Mouse (Mus musculus): ENCODE results near the gene Jagn1.
A peak's percentile ranks its signal among the peaks of the same experiment; 100 is the strongest.

Jagn1 gene

DNA sequence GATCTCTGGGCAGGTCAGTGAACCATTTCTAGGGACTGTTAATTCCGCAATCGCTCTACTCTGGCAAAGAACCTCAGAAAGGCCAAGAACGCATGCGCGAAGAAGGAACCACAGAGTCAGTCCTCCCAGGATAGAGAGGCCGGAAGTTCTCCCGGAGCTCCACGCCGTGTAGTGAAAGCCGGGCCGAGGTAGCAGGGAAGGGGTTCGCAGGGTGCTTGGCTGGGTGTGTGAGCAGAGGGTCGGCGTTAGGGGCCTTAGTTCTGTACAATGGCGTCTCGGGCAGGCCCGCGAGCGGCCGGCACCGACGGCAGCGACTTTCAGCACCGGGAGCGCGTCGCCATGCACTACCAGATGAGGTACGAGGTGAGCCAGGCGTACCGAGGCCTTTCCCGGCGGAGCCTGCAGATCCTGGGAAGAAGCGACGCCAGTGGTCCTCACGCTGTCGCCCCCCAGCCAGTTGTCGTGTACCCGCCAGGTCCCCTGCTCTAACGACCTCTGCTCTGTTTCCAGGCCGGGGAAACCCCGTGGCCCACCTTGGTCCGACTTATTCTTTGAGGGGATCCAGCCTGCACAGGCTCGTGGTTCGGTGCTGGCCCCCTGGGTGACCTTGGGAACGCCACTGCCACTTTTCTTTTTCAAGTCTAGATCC is at the start of gene Jagn1:
Gene Jagn1, plus strand, starts transcription at position 128 of the 649 bp plus-strand sequence.
- DNase-seq (ENCODE audit: extremely low read depth, low read depth), result peak; percentile 86

DNA sequence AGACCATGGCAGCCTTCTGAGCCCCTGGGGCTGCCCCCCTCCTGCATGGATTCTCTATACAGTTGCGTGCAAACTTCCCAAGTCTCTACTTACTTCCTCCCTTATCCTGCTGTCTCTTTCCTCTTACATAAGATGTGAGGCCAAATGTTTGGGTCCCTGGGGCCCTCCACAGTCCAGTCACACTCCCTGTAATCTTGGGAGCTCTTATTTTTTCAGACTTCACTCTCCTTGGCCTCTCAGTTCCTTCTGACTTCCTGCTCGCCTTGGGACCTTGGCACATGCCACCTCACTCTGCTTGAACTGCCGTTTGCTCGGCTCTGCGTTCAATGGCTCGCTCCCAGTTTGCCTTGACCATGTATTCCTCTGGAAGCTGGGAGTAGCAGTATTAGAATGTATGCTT is 48.4 kb upstream of the Jagn1 start:
- DNase-seq (ENCODE audit: extremely low read depth, low read depth), result no peak

DNA sequence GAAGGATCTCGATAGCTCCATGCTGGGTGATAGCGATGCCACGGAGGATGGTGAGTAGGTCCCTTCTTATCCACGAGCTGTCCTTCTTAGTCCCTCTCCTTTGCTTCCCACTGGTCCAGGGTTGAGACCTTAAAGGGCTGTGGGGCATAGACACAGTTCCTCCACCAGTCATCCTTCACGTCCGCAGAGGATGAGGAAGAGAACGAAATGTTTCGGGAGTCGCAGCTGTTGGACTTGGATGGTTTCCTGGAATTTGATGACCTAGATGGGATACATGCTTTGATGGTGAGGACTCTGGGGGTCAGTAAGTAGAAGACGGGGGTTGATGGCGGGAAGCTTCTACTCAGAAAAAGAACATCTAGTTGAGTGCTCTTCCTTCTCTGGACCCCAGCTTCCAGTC is 47.6 kb upstream of the Jagn1 start:
- DNase-seq (ENCODE audit: extremely low read depth, low read depth), result no peak

DNA sequence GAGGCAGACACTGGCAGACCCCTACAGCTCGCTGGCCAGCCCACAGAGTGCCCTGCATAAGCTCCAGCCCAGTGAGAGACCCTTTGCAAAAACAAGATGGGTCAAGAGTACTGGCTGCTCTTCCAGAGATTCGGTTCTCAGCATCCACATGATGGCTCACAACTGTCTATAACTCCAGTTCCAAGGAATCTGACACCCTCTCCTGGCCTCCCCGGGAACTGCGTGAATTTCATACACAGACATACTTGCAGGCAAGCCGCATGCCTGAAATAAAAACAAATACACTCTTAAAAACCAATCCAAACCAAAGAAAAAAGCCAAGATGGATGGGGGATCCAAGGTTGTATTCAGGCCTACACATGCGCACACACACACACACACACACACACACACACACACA is 46.9 kb upstream of the Jagn1 start:
- no peak for DNase-seq (ENCODE audit: extremely low read depth, low read depth)

DNA sequence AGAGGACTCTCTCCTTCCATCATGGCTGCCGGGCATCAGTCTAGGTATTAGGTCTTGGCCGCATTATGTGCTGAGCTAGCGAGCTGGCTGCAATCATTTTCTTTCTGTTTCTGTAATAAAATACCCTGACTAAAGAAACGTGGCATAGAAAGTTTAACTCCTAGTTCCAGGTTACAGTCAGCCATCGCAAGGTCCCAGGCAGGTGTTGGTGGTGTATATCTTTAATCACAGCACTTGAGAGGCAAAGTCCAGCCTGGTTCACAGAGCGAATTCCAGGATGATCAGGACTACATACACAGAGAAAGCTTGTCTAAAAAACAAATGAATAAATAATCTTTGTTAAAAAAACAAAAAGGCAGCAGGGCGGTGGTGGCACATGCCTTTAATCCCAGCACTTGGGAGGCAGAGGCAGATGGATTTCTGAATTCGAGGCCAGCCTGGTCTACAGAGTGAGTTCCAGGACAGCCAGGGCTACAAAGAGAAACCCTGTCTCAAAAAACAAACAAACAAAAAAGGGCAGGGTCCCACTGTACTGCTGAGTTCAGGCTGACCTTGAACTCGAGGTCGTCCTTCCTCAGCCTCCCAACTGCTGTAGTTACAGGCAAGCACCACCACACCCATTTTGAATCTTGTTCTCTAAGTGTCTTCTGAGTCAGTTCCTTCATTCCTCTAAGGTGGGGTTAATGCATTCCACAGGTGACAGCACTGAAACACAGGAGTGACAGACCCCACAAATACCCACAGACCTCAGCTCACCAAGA is 45.9 kb upstream of the Jagn1 start:
- no peak for DNase-seq (ENCODE audit: extremely low read depth, low read depth)

DNA sequence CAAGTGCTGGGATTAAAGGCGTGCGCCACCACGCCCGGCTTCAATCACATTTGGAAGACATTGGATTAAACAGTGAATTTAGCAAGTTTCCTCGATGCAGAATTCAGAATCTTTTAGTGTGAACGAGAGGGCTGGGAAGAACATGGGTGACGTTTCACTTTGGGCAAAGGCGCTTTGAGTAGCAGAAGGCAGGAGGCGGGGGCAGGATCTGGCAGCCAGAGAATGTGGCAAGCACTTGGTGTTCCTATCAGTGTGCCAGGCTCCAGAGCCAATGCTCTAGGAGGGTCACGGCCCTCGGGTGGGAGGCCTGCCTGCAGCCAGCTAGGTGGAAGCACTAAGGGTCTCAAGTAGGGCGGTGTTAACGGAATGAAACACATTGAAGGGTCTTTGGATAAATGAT is 40.3 kb upstream of the Jagn1 start:
- no peak for DNase-seq (ENCODE audit: extremely low read depth, low read depth)

DNA sequence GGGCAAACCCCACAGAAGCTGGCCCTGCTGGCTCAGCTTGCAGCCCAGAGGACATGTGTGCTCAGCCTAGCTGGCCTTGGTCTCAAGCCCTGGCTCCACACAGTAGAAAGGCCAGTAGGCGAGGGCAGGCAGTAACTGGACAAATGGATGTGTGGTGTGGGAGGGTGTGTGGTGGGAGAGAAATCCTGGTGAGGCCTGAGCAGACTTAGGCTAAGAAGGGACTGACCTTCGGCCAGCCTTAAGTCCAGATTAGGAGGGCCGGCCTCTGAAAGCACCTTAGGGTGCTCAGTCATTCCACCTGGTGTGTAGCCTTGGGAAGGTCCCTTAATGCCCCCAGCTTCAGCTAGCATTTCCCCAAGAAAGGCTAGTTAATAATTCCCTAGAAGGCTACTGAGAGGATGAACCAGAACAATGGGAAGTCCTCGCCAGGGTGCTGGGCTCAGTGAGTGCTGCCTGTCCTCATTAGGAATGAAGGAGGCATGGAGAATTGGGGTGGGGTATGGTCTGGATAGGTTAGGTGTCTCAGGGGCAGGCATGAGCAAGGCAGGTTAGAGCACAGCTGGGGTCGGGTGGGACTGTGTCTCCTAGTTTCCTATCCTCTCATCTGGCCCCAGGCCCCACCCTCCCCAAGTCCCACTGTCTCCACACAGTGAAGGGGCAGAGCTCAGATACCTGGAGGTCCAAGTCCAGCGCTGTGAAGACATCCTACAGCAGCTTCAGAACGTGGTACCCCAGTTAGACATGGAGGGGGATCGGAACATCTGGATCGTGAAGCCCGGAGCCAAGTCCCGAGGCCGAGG is 37.5 kb upstream of the Jagn1 start:
- DNase-seq (ENCODE audit: extremely low read depth, low read depth), result no peak

DNA sequence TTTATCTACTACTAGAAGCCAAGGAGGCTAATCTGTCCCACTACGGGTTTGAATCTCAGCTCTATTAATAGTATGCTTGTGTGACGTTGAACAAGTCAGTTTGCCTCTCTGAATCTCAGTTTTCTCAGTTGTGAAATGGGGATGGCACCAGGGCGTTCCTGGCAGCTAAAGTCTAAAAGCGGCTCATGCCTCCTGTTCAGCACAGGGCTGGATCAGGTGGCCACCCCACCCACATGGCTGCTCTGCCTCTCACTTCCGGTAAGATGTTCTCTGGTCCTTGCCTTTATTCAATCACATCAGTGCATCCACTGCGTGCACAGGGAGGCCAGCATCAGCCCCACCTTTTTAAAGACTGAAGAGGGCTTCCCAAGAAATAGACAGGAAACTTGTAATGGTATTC is 36.9 kb upstream of the Jagn1 start:
- no peak for DNase-seq (ENCODE audit: extremely low read depth, low read depth)

DNA sequence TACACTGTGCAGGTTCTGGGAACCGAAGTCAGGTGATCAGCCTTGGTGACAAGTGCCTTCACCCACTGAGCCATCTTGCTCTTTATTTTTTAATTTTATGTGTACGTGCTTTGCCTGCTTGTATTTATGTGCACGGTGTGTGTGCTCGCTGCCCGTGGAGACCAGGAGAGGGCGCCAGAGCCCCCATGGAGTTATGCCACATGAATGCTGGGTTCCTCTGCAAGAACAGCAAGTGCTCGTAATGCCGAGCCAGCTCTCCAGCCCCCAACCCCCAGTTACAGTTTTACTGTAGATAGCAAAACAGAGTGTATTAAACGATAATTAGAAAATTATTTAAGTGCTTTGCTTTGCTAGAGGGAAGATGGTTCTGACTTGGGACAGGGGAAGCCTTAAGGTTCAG is 35.7 kb upstream of the Jagn1 start:
- DNase-seq (ENCODE audit: extremely low read depth, low read depth), result no peak

DNA sequence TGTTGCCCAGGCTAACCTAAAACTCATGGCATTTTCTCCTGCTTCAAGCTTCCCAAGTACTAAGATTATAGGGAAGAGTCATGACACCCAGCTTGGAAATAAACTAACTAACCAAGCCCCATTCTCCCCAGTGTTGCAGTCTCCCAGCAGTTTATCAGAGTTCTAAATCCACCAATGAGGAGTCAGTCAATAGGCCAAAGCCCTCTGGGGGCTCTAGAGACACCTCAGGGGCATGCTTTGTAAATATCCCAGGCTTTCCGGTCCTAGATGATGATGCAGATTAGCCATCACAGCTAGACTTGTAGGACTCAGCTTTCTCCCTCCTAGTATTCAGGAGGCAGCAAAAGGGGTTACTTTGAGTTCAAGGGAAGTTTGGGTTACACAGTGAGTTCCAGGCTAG is 32.4 kb upstream of the Jagn1 start:
- no peak for DNase-seq (ENCODE audit: extremely low read depth, low read depth)

DNA sequence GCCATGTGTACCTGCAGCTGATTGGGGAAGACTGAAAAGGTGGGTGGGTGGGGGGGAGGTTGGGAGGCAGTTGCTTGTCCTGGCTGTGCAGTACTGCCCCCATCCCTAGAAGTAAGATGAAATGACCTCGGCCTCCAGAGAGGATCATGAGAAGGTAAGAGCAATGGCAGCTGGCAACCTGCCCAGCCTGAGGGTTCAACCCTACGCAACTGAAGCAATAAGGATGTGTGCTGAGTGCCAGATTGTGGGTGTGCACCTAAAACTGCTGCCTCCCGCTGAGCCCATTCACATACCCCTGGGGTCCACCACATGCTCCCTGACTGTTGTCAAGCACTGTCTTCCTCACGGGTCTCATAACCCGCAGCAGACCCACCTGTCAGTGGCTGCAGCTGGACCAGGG is 26.0 kb upstream of the Jagn1 start:
- no peak for DNase-seq (ENCODE audit: extremely low read depth, low read depth)

DNA sequence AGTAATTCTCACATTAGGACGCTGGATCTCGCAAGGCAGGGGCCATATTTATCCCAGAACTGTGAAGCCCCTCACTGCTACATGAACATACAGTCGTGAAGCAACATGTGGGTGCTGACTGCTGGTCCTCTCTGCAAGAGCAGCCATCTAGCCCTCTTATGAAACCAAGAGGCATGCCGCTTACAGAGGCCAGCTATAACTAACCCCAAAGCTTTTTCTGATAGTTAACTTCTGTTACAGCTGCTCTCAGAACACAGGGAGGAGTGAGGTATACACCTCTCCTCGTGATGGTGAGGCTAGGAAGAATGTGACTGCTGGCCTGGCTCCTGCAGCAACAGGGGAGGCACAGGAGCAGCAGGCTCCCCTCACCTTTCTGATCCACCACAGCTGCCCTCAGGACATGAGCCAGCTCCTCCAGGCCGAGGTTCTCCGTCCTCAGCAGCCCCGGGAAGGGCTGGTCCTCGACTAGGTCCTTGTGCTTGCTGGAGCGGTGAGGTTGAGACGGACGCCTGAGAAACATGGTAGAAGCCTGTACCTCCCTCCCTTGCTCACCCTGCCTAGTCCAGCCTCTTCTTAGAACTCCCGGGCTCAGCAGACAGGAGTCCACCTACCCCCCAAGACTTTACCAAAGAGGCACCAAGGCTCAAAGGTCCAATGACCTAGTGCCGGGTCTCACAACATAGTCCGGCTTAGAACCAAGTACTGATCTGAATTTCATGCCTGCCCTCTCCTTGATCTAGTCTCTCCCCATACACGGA is 23.7 kb upstream of the Jagn1 start:
- no peak for DNase-seq (ENCODE audit: extremely low read depth, low read depth)

DNA sequence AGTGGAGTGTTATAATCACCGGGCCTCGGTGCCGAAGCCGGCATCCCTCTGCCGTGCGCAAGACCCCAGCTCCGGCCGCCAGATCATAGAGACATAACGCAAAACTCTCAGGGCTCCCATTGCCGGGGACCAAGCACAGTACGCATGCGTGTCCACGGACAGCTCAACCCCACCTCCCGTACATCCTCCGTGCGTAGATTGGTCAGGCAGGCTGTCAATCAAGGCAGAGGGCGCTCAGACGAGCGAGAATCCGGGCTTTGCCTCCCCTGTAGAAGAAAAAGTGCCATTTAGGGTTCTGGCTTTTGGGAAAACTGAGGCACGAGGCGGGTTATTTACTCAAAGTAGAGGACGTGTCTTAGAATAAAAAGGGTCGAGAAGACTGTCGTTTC is 23.2 kb upstream of the Jagn1 start, which contains the start of gene Rpusd3:
Gene Rpusd3, minus strand, starts transcription at position 142 of the 389 bp plus-strand sequence.
- peak; percentile 93 for DNase-seq (ENCODE audit: extremely low read depth, low read depth)

DNA sequence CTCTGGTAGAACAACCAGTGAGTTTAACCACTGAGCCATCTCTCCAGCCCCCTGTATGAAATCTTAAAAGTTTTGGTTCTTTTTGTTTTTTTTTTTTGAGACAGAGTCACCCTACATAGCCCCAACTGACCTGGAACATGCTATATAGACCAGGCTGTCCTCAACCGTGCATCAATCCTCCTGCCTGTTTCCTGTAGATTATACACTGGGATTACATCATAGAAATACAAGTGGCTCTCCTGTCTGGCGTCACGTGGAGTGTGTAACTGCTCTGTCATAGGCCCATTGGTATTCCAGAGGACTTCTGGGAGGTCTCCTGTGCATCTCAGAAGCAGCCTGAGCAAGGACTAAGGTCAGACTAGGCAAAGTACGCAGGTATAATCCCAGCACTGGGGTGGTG is 19.4 kb upstream of the Jagn1 start:
- DNase-seq (ENCODE audit: extremely low read depth, low read depth), result peak; percentile 72

DNA sequence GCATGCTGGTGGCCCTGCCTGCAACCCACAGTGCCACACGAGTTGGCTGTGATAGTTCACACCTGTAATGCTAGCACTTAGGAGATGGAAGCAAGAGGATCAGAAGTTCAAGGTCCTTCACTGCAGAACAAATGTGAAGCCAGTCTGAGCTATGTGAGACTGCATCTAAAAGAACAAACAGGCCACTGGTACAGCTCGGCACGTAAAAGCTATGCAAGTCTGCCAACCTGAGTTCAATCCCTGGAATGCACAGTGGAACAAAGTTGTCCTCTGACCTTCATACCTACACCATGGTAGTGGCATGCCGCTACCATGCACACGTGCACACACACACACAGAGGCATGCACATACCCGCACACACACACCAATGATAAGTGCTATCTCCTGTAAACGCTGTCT is 18.2 kb upstream of the Jagn1 start:
- DNase-seq (ENCODE audit: extremely low read depth, low read depth), result no peak

DNA sequence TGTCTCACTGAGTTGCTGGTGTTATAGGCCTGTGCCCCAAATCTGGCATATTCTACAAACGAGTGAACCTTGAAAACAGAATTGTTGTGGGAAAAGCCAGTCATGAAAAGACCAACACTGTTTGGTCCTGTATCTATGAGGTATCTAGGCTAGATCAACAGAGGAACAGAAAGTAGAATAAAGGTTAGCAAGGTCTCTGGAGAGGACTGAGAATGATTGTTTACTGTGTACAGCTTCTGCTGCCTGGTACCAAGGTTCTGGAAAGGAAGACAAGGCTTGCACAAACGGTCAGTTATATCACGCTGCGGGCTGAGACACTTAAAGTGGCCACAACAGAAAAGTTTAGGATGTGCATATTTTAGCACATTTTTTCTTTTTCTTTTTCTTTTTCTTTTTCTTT is 15.7 kb upstream of the Jagn1 start:
- DNase-seq (ENCODE audit: extremely low read depth, low read depth), result no peak

DNA sequence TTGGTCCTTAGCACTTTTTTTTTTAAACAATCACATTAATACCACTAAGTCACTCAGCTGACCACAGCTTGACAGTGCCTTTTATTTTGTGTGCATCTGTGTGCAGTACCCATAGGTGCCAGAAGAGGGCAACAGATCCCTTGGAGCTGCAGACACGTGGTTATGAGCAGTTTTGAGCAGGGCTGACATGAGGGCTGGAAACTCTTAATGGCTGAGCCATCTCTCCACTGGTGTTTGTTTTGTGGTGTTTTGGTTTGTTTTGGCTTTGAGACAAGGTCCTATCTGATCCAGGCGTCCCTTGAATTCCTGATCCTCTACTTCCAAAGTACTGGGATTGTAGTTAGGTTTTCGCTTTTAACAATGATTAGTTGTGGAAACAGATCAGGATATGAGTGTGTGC is 15.0 kb upstream of the Jagn1 start:
- peak; percentile 45 for DNase-seq (ENCODE audit: extremely low read depth, low read depth)

DNA sequence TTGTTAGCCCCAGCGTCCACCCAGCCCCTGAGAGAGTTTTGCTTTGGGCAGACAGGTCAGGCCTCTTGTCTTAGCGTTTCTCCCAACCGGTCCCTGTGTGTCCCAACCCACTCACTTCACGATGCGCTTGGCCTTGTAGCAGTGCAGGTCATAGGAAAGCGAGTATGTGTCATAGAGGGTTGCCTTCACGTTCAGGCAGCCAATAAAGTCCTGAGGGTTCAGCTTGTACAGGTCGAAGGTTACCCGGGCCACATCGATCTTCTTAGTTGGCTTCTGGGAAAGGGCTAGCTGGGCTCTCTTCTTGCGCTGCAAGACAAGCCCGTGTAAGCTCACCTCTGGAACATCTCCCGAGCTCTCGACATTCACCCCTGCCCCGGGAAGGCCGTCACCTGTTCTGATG is 14.4 kb upstream of the Jagn1 start:
- no peak for DNase-seq (ENCODE audit: extremely low read depth, low read depth)

DNA sequence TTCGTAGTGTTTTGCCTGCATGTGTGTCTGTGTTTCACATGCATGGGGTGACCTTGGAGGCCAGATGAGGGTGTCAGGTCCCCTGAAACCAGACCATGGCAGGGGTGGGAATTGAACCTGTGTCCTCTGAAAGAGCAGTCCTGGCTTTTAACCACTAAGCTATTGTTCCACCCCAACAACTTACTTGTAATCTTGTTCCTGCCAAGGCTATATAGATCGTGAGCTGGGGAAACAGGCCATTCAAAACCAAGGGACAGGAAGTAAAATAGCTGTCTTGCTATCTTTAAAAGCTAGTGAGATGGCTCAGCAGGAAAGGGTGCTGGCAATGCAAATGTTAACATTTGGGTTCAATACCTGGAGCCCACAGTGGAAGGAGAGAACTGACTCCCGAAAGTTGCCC is 12.4 kb upstream of the Jagn1 start:
- DNase-seq (ENCODE audit: extremely low read depth, low read depth), result no peak

DNA sequence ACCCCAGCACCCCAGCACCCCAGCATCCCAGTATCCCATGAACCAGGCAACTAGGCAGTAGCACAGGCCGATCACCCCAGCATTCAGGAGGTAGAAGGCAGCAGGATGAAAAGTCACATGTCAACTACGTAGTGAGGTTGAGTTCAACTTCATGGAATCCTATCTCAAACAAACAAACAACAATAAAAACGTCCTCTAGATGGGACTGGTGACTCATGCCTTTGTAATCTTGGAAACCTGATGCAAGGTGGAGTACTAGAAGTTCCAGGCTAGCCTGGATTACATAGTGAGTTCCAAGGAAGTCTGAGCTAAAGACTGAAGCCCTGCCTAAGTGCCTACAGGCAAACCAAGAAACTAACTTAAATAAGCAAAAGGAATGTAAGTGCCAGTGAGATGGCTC is 11.5 kb upstream of the Jagn1 start:
- no peak for DNase-seq (ENCODE audit: extremely low read depth, low read depth)

DNA sequence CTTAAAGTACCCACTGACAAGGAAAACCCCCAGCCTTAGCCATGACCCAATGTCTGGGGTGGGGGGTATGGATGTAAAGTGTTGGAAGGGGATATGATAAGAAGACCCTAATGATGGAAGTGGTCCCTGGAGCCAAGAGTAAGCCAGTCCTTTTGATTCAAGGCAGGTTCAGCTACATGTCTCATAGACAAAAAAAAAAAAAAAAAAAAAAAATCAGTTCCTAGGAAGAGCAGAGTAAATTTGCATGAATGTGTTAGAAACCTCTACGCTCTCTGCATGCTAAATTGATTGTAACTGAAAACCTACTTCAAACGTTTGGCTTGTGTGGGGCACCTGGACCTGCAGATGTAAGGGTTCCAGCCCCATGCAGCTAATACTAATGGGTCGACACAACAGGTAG is 10.6 kb upstream of the Jagn1 start:
- no peak for DNase-seq (ENCODE audit: extremely low read depth, low read depth)

DNA sequence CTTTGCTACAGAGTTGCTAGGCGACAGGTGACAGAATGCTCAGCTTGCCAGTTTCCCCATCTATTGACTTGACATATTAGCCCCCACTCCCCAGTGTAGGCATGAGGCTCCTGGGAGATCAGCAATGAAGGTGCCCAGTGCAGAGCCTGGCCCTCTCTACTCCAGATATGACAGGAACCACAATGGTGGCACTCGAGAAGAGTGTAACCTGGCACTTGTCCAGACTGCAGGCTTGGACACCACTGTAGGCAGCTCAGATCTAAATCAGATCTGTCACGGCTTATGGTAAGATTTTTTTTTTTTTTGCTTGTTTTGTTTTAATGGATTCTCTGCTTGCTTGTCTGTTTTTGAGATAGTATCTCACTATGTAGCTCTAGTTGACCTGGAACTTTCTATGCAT is 8.7 kb upstream of the Jagn1 start:
- no peak for DNase-seq (ENCODE audit: extremely low read depth, low read depth)

Data from MEL-GATA-1-ER (cell line).